Mouse (Mus musculus): ENCODE data around the gene Mapre1. TPM values are rescaled to one million over a fixed set of nuclear protein-coding genes. Genes with fewer than 3 reads are reported as not detected.
A peak's percentile ranks its signal among the peaks of the same experiment; 100 is the strongest.
"Not testable (repeated sequence)": the region's sequence is repeated elsewhere in the genome, so short reads cannot be mapped to it uniquely, and the experiment has no call there.

Mapre1 gene
- polyA plus RNA-seq (2014; fragmentation: Nextera tagmentation; extraction: Ambion mirVana): 203 and 243 TPM in 2 replicates

DNA sequence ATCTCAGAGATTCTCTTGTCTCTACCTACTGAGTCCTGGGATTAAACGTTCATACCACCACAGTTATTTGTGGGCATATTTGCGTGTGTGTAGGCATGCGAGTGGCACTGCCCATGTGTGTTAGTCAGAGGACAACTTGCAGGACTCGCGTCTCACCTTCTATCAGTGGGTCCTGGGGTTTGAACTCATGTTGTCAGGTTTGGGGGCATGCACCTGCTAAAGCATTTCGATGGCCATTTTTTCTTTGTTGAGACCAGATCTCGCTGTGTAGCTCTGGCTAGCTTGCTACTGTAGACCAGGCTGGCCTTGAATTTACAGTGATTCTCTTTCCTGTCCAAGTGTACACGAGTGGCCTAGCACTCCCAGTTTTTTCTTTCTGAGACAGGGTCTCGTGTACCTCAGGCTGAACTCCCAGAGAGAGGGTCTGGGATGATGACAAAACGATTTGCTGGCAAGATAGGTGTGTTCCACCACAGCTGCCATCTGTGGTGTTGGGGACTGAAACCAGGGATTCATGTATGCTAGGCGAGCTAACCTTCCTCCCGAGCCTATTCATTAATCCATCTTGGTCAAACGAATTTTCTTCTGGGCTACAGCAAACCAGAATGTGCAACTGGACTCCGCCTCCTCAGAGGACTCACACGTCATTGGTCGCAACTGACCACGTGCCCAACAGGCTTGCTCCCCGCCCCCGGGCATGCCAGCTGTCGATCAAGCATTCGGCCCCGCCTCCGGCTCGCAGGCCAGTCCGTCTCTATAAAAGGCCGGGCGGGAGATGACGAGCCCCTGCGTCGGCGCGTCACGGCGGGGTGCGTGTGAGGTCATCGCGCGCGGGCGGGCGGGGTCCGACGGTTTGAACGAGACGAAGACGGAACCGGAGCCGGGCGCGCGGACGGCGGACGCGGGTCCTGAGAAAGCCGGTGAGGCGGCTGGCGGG, at the start of gene Mapre1:
TSS of gene Mapre1 (plus strand) at position 775 of the 937 bp plus-strand sequence.
- peaks cover 15% of the 10 kb centered on the region for H3K4me1 ChIP-seq (ENCODE audit: control insufficient read depth, insufficient read depth, low read length)
- H3K4me3 ChIP-seq (ENCODE audit: low read length): peak within 1 kb of the TSS; percentile 90
- peak within 1 kb of the TSS; percentile 92 for H3K27ac ChIP-seq (ENCODE audit: low read depth, low read length)
- no peaks in the 10 kb centered on the region for H3K27me3 ChIP-seq (ENCODE audit: control insufficient read depth, insufficient read depth, low read length)
- peak; percentile 99 for ATAC-seq (ENCODE audit: low FRiP score, low TSS enrichment)
- peak within 1 kb of the TSS; percentile 94 for H3K9ac ChIP-seq (ENCODE audit: low read depth, low read length)
- H3K36me3 ChIP-seq (ENCODE audit: control insufficient read depth, insufficient read depth, low read length): no peaks in the 10 kb centered on the region; the same call in 1 of the 2 replicates
- 11% methylated on average over 58 of the region's 58 CpGs for WGBS
- H3K4me2 ChIP-seq (replicated peaks; ENCODE audit: low read depth, low read length): peak within 1 kb of the TSS; percentile 77
- no peaks in the 10 kb centered on the region for H3K9me3 ChIP-seq (ENCODE audit: control insufficient read depth, low read length)

DNA sequence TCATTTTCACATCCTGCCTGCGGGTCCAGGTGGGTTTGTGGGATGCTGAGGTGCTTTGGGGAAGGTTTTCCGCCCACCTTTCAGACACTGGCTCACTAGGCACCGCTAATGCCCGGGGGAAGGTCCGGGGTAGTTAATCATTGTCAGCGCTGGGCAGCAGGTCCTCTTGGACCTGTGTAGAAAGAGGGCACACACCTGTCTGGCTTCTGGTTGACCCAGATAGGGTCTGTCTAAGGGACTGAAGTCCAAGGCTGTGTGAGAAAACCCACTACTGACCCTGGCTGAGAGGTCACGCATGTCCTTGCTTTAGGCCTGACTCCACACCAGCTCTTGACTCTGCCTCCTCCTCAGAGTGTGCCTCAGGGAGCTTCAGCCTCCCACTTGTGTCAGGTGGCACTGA, 47.7 kb upstream of the Mapre1 start:
- not testable (repeated sequence) for ATAC-seq (ENCODE audit: low FRiP score, low TSS enrichment); H3K27ac ChIP-seq (ENCODE audit: low read depth, low read length); H3K4me2 ChIP-seq (replicated peaks; ENCODE audit: low read depth, low read length); H3K9me3 ChIP-seq (ENCODE audit: control insufficient read depth, low read length); H3K36me3 ChIP-seq (ENCODE audit: control insufficient read depth, insufficient read depth, low read length); H3K9ac ChIP-seq (ENCODE audit: low read depth, low read length); H3K27me3 ChIP-seq (ENCODE audit: control insufficient read depth, insufficient read depth, low read length); H3K4me3 ChIP-seq (ENCODE audit: low read length); H3K4me1 ChIP-seq (ENCODE audit: control insufficient read depth, insufficient read depth, low read length)
- WGBS: 71% methylated on average over 6 of the region's 7 CpGs

DNA sequence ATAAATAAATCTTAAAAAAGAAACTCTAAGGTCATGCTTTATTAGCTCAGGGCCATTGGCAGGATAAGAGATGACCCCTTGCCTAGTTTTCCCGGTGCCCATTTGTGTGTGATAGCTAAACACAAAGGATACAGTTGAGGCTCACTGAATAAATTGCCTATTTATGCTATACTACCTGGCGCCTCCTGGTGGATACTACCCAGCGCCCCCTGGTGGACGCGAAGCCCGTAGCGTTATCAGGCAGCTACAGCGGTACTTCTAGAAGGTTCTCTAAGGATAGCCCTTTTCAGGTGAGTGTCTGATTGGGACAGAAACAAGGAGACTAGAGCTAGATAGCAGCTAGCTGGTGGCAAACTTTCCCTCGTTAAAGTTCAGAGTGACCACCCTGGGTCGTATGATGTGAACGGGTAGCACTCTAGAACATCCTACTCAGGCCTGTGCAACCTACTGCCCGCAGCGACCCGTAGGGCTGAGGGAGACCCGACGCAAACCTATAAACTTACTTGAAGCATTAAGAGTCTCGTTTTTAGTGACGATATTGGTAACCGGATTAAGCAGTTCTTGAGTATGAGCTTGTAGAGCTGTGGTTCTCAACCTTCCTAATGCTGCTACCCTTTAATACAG, 46.5 kb upstream of the Mapre1 start:
- ATAC-seq (ENCODE audit: low FRiP score, low TSS enrichment): no peak
- no peak overlapping the region for H3K9ac ChIP-seq (ENCODE audit: low read depth, low read length)
- H3K27me3 ChIP-seq (ENCODE audit: control insufficient read depth, insufficient read depth, low read length): no peaks in the 10 kb centered on the region
- no peaks in the 10 kb centered on the region for H3K9me3 ChIP-seq (ENCODE audit: control insufficient read depth, low read length)
- H3K36me3 ChIP-seq (ENCODE audit: control insufficient read depth, insufficient read depth, low read length): no peaks in the 10 kb centered on the region
- no peak overlapping the region for H3K27ac ChIP-seq (ENCODE audit: low read depth, low read length)
- no peak overlapping the region for H3K4me2 ChIP-seq (replicated peaks; ENCODE audit: low read depth, low read length)
- no peak overlapping the region for H3K4me3 ChIP-seq (ENCODE audit: low read length)
- no peaks in the 10 kb centered on the region for H3K4me1 ChIP-seq (ENCODE audit: control insufficient read depth, insufficient read depth, low read length)
- 66% methylated on average over 19 of the region's 19 CpGs for WGBS

DNA sequence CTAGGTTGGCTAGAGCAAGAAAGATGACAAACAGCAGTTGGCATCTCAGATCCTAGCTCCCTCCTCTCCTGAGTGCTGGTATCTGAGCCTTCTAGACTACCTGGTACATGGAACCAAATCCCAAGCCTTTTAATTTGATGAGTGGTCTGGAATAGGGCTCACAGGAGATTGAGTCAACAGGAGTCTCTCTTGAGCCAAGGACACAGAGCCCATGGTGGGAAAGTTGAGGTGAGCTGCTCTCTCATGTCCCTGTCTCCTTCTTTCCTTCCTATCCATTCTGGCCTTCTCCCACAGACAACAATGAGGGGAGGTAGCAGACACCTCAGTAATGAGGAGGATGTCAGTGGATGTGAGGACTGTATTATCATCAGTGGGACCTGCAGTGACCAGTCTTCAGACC, 44.7 kb upstream of the Mapre1 start, which contains the start of gene Dnmt3c:
TSS of gene Dnmt3c (plus strand) at position 301 of the 400 bp plus-strand sequence.
- Histone ChIP-seq H3K9ac (ENCODE audit: low read depth, low read length) (no peak within 1 kb of the TSS), H3K9me3 (ENCODE audit: control insufficient read depth, low read length) (no peaks in the 10 kb centered on the region), H3K4me1 (ENCODE audit: control insufficient read depth, insufficient read depth, low read length) (no peaks in the 10 kb centered on the region), H3K36me3 (ENCODE audit: control insufficient read depth, insufficient read depth, low read length) (no peaks in the 10 kb centered on the region), H3K4me3 (ENCODE audit: low read length) (no peak within 1 kb of the TSS), H3K4me2 (replicated peaks; ENCODE audit: low read depth, low read length) (no peak within 1 kb of the TSS), H3K27ac (ENCODE audit: low read depth, low read length) (no peak within 1 kb of the TSS), H3K27me3 (ENCODE audit: control insufficient read depth, insufficient read depth, low read length) (no peaks in the 10 kb centered on the region)
- no peak for ATAC-seq (ENCODE audit: low FRiP score, low TSS enrichment)

DNA sequence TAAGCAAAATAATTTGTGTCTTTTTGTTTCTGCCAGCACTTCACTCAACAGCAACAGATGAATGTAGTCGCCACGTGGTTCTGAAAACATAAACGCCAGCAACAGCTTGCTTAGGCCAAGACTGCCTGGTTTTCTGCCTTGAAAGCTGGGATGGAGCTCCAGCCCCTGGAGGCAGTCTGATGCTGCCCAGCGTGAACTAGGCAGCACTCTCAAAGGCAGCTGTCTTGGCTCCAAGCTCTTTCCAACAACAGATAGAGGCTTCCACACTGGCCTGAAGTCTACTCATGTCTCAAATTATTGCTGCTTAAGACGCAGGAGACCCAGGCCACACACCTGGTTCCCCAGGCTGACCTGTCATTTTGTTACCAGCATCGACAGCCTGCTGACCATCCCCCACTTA, 37.7 kb upstream of the Mapre1 start:
- 40% methylated on average over 6 of the region's 6 CpGs for WGBS
- no peak overlapping the region for H3K4me3 ChIP-seq (ENCODE audit: low read length)

DNA sequence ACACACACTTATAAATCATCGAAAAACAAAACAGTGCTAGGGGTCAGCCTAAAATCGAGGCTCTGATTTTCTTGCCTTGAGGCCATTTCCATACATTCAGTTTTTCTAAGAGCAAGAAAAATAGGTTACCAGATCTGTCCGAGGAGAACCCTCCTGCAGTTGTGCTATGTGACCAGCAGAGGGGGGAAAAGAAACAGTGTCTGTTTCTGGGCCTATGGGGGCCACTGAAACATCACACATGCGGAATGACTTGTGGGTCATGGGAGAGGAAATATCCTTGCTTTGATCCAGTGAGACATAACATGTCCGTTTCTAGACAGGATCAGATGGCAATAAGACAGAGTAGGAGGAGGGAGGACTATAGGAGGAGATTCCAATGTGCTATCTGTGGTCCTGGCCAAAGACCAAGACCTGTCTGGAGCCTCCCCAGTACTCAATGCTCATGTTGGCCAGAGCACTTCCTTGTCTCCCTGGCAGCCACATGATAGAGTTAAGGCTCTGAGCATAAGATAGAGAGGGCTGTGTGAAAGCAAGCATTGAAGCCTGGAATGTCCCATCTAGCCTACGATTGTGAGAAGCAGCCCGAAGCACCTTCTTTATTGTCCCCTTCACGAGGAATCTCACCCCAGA, 30.3 kb upstream of the Mapre1 start:
- peaks cover 6% of the 10 kb centered on the region; the same call in 1 of the 2 replicates for H3K4me1 ChIP-seq (ENCODE audit: control insufficient read depth, insufficient read depth, low read length)
- no peak overlapping the region for H3K27ac ChIP-seq (ENCODE audit: low read depth, low read length)
- no peak overlapping the region for H3K4me3 ChIP-seq (ENCODE audit: low read length)
- no peaks in the 10 kb centered on the region for H3K27me3 ChIP-seq (ENCODE audit: control insufficient read depth, insufficient read depth, low read length)
- 43% methylated on average over 8 of the region's 8 CpGs for WGBS
- no peaks in the 10 kb centered on the region for H3K9me3 ChIP-seq (ENCODE audit: control insufficient read depth, low read length)
- H3K36me3 ChIP-seq (ENCODE audit: control insufficient read depth, insufficient read depth, low read length): no peaks in the 10 kb centered on the region
- H3K9ac ChIP-seq (ENCODE audit: low read depth, low read length): no peak overlapping the region
- ATAC-seq (ENCODE audit: low FRiP score, low TSS enrichment): no peak
- no peak overlapping the region for H3K4me2 ChIP-seq (replicated peaks; ENCODE audit: low read depth, low read length)

More for the DNA sequence above, 37.7 kb upstream of the Mapre1 start:
- H3K36me3 ChIP-seq (ENCODE audit: control insufficient read depth, insufficient read depth, low read length): no peaks in the 10 kb centered on the region
- no peaks in the 10 kb centered on the region for H3K4me1 ChIP-seq (ENCODE audit: control insufficient read depth, insufficient read depth, low read length)
- no peak for ATAC-seq (ENCODE audit: low FRiP score, low TSS enrichment)
- no peaks in the 10 kb centered on the region for H3K27me3 ChIP-seq (ENCODE audit: control insufficient read depth, insufficient read depth, low read length)
- no peaks in the 10 kb centered on the region for H3K9me3 ChIP-seq (ENCODE audit: control insufficient read depth, low read length)
- no peak overlapping the region for H3K4me2 ChIP-seq (replicated peaks; ENCODE audit: low read depth, low read length)
- H3K27ac ChIP-seq (ENCODE audit: low read depth, low read length): no peak overlapping the region
- H3K9ac ChIP-seq (ENCODE audit: low read depth, low read length): no peak overlapping the region

DNA sequence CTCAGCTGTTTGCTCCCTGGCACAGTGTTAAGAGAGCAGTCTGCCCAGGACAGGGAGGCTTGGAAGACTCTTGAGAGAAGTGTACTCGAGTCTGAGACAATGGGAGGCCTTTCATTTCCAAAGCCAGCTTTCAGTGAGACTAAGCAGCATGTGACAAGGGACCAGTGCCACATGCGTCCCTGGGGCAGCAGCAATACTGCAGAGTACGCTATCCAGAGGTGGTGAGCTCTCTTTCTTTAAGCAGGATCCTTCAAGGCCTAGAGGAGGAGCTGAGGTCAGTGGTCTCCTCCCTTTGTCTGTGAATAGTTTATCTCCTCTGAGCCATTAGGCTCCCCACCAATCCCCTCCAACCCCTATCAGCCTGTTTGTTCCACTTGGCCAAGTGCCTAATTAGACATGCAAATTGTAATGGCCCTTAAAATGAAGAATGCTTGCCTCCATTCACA, 28.4 kb upstream of the Mapre1 start:
- H3K4me3 ChIP-seq (ENCODE audit: low read length): no peak overlapping the region
- 44% methylated on average over 3 of the region's 3 CpGs for WGBS
- H3K9ac ChIP-seq (ENCODE audit: low read depth, low read length): no peak overlapping the region
- H3K9me3 ChIP-seq (ENCODE audit: control insufficient read depth, low read length): no peaks in the 10 kb centered on the region
- H3K27me3 ChIP-seq (ENCODE audit: control insufficient read depth, insufficient read depth, low read length): no peaks in the 10 kb centered on the region
- no peak overlapping the region for H3K4me2 ChIP-seq (replicated peaks; ENCODE audit: low read depth, low read length)
- ATAC-seq (ENCODE audit: low FRiP score, low TSS enrichment): no peak
- H3K36me3 ChIP-seq (ENCODE audit: control insufficient read depth, insufficient read depth, low read length): no peaks in the 10 kb centered on the region
- no peak overlapping the region for H3K27ac ChIP-seq (ENCODE audit: low read depth, low read length)
- H3K4me1 ChIP-seq (ENCODE audit: control insufficient read depth, insufficient read depth, low read length): peaks cover 6% of the 10 kb centered on the region; the same call in 1 of the 2 replicates

DNA sequence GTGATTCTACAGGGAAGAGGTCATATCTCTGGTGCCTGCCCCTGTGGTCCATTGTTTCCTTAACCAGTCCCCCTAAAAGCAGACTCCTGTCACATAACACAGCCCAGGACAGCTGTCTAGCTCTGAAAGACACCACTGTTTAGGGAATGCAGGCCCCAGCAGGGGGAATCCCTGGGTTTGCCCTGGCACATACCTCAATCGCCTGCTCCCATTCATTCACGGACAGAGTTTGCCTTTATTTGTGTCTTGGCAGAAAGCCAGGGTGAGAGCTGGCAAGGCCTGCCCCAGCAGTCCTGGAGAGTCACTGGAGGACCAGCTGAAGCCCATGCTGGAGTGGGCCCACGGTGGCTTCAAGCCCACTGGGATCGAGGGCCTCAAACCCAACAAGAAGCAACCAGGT, 27.8 kb upstream of the Mapre1 start:
- Histone ChIP-seq H3K9ac (ENCODE audit: low read depth, low read length) (no peak overlapping the region), H3K4me3 (ENCODE audit: low read length) (no peak overlapping the region), H3K27me3 (ENCODE audit: control insufficient read depth, insufficient read depth, low read length) (no peaks in the 10 kb centered on the region), H3K27ac (ENCODE audit: low read depth, low read length) (no peak overlapping the region), H3K36me3 (ENCODE audit: control insufficient read depth, insufficient read depth, low read length) (no peaks in the 10 kb centered on the region), H3K4me2 (replicated peaks; ENCODE audit: low read depth, low read length) (no peak overlapping the region), H3K4me1 (ENCODE audit: control insufficient read depth, insufficient read depth, low read length) (peaks cover 6% of the 10 kb centered on the region; the same call in 1 of the 2 replicates), H3K9me3 (ENCODE audit: control insufficient read depth, low read length) (no peaks in the 10 kb centered on the region)
- no peak for ATAC-seq (ENCODE audit: low FRiP score, low TSS enrichment)
- WGBS: 62% methylated on average over 4 of the region's 4 CpGs
